Mouse (Mus musculus) spleen, postnatal 4 days (tissue): ENCODE measurements around the gene Olfr718-ps1.
A peak's percentile ranks its signal among the peaks of the same experiment; 100 is the strongest.
"Not testable (repeated sequence)": the region's sequence is repeated elsewhere in the genome, so short reads cannot be mapped to it uniquely, and the experiment has no call there.

Experiments used
- DNase-seq, 2 experiments: peaks; one replicate each; pipeline ENCODE4 v3.0.0; 2022; ENCODE audit warnings: low spot score in 2 of 2

Olfr718-ps1 gene

DNA sequence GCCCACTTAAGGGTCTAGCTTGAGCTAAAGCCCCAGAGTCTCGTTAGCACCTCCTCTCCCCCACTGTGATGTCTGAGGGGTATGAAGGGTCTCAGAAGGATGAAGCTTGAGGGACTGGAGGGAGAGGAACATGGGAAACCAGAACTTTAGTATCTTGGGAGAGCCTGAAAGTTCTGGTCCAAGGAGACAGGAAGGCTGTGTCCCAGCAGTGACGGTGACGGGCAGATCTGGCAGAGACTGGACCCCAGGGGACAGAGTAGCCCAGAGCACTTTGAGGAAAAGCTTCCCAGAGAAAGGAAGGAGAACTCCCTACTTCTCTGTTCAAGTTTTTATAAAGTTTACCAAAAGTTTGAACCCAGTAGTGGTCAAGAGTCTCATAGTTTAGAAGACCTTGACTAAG, at the start of gene Olfr718-ps1:
Gene Olfr718-ps1 (minus strand): TSS at position 101 of the 400 bp plus-strand sequence.
- no peak for DNase-seq

GRCm38 (mm10) chr5:143196506-143196905, 49.1 kb upstream of the Olfr718-ps1 start:
- DNase-seq: no peak

DNA sequence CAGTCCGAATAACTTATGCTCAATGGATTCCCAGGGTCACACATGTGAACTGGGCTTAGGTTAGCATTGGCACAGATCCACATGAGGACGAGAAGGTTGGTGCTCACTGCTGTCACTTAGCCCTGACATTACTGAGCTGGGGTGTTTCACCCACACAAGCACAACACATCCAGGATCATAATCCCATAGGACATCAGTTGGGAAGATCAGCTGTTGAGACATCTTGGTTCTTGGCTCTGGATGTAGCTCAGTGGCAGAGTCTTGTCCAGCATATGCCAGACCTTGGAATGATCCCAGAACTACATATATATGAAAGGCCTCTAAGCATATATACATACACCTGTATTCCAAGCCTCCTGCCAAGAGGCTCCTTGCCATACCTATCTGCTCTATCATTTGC, 47.8 kb upstream of the Olfr718-ps1 start:
- no peak for DNase-seq

DNA sequence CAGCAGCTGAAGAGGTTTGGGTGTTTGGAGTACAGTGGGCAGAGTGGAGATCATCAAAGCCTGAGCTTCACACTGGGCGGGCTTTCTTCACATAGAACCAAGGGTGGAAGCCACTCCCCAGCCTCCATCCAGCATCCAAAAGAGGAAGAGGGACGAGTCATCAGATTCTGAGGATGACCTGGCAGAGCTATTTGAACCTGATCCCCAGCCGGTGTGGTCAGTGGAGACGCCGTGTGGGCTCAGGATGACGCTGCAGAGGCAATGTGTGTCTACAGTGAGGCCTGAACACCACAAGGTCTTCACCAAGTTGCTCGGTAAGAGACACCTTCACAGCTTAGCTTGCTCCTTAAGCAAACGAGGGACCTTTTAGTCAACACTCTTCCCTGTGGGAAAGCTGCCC, 47.4 kb upstream of the Olfr718-ps1 start:
- DNase-seq: not testable (repeated sequence)

GRCm38 (mm10) chr5:143192806-143193205, 45.4 kb upstream of the Olfr718-ps1 start:
- no peak for DNase-seq

DNA sequence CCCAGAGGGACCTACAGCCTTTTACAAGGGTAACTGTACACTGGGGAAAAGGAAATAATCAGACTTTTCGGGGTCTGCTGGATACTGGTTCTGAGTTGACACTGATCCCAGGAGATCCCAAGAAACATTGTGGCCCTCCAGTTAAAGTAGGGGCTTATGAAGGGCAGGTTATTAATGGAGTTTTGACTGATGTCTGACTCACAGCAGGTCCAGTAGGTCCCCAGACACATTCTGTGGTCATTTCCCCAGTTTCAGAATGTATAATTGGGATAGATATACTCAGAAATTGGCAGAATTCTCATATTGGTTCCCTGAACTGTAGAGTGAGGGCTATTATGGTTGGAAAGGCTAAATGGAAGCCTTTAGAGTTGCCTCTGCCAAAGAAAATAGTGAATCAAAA, 40.6 kb upstream of the Olfr718-ps1 start:
- not testable (repeated sequence) for DNase-seq

DNA sequence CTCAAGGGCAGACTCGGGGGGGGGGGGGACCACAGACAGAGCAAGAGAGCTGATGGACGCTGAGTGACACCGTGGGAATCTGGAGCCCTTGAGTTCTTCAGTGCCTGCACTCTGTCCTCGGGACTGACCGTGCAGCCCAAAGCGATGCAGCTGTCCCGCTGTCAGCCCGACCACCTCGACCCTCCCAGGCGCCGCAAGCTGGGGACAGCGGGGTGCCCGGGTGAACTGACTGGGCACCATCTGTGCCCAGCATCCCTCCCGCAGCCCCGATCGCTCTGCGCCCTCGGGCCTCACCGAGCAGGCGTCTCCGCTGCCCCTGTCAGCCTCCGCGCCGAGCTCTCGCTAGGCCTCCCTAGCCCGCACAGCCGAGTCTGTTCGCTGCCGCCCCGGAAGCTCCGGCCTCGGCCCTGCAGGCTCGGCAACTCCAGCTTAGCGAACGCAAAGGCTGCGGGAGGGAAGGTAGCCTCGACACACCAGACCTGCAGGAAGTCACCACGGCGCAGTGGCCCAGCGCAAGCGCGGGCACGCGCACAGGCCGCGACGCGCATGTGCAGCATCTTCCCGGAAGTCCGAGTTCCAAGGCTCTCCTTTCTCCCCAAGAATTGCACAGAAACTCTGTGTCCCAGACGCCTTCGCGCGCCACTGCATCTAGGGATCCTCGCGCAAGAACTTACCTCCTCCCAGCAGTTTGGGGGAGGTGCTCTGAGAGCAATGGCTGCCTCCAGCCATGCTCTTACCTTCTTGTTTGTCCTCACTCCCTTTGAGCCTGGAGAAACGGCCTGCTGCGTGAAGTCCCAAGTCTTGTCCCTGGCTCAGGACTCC, 33.1 kb upstream of the Olfr718-ps1 start, which contains the start of the genes Rbak and Spdye4b:
Gene Rbak (minus strand): TSS at position 521 of the 822 bp plus-strand sequence.
Gene Spdye4b (plus strand): TSS at position 763 of the 822 bp plus-strand sequence.
- peak; percentile 76 to 86 for DNase-seq

DNA sequence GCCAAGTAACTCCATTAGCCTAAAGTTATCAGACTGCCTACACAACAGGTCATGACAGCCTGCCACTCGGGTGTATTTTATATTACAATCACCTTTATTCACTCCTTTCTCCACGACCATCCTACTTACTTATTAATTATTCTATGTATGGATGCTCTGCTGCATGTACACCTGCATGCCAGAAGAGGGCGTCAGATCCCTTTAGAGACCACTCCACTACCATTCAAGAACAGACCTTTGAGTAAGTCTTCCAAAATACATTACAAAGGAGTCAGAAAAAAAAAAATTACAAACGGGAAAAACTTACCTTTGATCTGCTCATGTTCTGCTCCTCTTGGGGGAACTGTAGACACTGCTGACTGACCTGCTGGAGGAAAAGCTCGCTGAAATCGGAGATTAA, 31.8 kb upstream of the Olfr718-ps1 start:
- no peak for DNase-seq

- DNase-seq: no peak
Observed at GRCm38 (mm10) chr5:143177541-143178200, 30.3 kb upstream of the Olfr718-ps1 start.

- no peak for DNase-seq
Observed at GRCm38 (mm10) chr5:143175970-143176369, 28.6 kb upstream of the Olfr718-ps1 start.

GRCm38 (mm10) chr5:143165508-143166070, 18.2 kb upstream of the Olfr718-ps1 start:
- DNase-seq: peak in 1 of 2 experiments; percentile 36

- no peak for DNase-seq
Observed at GRCm38 (mm10) chr5:143155534-143155933, 8.2 kb upstream of the Olfr718-ps1 start.

DNA sequence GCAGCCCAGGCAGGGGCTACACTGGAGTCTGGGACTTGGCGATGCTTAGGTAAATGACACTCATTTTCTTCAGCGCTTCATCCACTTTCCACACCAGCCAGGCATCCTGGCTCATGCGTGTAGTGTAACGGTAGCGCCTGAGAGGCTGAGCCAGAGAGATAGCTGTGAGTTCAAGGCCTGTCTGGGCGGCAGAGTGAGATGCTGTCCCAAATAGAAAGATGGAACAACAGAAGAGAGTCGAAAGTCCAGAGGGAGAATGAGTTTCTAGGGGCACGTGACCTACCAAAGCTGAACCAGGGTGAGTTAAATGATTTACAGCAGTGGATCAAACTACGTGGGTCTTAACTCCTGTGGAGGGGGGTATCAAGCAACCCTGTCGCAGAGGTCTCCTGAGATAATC, 6.4 kb upstream of the Olfr718-ps1 start:
- no peak for DNase-seq

DNA sequence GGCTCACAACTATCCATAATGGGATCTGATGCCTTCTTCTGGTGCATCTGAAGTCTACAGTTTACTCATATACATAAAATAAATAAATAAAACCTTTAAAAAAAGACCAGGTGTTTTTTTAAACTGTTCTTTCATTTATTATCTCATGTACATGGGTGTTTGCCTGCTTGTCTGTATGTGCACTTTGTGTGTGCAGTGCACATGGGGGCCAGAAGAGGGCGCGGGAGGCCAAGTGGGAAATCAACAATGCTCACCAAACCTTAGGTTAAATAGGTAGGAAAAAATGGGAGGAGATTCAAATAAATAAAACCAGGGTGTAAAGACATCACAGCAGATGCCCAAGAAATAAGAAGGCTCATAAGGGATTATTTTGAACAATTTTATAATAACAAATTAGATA, 2.7 kb upstream of the Olfr718-ps1 start:
- DNase-seq: no peak

- DNase-seq: no peak
Observed at GRCm38 (mm10) chr5:143149536-143149935, 2.2 kb upstream of the Olfr718-ps1 start.

GRCm38 (mm10) chr5:143148661-143149060, 1.3 kb upstream of the Olfr718-ps1 start:
- no peak for DNase-seq

GRCm38 (mm10) chr5:143137580-143137979, 9.8 kb downstream of the Olfr718-ps1 start:
- no peak for DNase-seq

GRCm38 (mm10) chr5:143135042-143135441, 12.3 kb downstream of the Olfr718-ps1 start:
- DNase-seq: no peak

DNA sequence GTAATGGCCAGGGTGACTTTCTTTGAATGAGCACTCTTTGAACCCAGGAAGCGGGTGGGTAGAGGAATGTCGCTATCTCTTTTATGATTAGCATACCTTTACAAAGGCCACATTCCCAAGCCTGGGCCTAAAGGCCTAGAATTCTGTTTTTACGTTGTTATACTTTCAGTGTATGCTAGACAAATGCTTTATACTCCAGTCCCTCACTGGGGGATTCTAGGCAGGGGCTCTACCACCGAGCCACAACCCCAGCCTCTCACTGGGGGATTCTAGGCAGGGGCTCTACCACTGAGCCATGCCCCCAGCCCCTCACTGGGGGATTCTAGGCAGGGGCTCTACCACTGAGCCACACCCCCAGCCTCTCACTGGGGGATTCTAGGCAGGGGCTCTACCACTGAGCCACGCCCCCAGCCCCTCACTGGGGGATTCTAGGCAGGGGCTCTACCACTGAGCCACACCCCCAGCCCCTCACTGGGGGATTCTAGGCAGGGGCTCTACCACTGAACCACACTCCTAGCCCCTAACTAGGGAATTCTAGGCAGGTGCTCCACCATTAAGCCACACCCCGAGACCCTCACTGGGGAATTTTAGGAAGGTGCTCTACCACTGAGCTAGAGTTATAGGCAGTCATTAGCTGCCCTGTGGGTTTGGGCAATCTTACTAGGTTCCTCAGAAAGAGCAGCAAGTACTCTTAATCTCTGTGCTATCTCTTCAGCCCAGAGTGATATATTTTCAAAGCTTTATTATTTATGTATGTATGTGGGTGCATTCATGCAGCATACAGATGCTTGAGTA, 13.0 kb downstream of the Olfr718-ps1 start:
- not testable (repeated sequence) for DNase-seq

- DNase-seq: no peak
Observed at GRCm38 (mm10) chr5:143132935-143133514, 14.4 kb downstream of the Olfr718-ps1 start.

GRCm38 (mm10) chr5:143130342-143130741, 17.0 kb downstream of the Olfr718-ps1 start:
- peak in 1 of 2 experiments; percentile 73 for DNase-seq
